Mouse (Mus musculus): ENCODE measurements around the gene Orai1.
"Not testable (repeated sequence)": the region's sequence is repeated elsewhere in the genome, so short reads cannot be mapped to it uniquely, and the experiment has no call there.

Orai1 gene

DNA sequence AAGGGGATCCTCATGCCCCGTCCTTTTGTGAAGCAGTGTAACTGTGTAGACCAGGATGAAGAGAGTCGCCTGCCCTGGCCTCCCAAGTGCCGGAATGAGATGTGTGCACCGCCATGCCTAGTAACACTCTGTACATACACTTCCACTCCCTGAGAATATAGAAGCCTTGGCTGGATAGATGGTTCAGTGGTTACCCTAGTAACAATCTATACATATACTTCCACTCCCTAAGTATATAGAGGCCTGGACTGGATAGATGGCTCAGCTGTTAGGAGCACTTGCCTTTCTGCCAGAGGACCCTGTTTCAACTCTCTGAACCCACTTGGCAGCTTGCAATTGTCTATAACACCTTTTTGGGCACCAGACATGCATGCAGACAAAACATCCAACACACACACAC, 20.2 kb downstream of the Orai1 start:
- DNase-seq = no peak

DNA sequence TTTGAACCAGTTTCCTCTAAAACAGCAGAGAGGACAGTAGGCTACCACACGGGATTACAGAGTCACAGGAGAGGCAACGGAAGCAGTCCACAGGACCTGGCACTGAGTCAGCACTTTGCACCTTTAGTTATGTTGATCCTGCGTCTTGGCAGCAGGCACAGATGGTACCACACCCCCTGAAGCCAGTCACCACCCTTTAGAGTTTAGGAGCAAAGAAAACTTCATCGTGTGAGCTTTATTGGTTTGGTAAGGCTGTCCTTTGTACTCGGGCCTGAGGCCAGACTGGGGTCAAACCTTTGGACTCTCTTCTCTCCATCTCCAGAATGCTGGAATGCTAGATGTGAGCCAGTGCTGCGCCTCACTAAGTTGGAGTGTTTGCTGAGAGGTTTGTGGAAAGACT, 20.7 kb downstream of the Orai1 start:
- peak; percentile 87 to 93 for DNase-seq

DNA sequence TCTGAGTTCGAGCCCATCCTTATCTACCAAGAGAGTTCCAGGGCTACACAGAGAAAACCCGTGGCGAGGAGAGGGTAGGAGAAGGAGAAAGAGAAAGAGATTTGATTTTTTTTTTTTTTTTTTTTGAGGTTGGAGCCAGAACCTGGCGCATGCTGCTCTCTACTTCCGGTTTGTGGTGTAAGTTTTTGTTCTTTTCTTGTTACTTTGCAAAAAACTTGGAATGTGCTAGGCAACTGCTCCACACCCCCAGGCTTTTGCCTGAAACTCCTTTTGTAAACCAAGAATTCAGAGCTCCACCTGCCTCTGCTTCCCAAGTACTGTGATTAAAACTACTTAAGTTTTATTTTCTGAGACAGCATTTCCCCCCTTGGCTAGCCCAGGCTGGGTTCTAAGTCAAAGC, 23.2 kb downstream of the Orai1 start:
- no peak for DNase-seq

DNA sequence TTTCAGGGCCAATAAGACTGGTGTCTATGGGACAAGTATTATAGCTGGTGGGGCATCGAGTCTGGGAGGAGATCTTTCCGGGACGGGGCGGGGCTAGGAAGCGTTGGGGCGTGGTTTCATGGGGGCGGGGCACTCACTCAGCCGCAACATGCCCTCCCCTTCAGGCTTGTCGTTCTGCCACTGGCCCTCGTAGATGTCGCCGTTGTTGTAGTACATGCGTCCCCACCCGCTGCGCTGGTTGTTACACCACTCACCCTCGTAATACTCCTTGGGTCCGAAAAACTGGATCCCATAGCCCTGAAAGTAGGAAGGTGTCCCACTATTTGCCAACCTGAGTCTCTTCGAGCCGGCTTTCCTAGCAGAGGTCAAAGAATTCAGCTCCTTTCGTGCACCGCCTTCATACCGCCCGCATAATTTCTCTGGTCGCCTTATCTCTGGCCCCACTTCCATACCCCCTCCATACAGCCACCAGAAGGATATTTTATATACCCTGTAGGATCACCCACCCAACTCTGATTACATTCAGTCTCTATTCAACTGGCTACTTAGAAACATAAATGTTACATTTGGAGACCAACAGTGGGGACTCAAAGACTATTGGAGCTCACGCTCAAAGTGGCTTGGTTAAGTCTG, 24.4 kb downstream of the Orai1 start:
- peak; percentile 89 to 90 for DNase-seq

DNA sequence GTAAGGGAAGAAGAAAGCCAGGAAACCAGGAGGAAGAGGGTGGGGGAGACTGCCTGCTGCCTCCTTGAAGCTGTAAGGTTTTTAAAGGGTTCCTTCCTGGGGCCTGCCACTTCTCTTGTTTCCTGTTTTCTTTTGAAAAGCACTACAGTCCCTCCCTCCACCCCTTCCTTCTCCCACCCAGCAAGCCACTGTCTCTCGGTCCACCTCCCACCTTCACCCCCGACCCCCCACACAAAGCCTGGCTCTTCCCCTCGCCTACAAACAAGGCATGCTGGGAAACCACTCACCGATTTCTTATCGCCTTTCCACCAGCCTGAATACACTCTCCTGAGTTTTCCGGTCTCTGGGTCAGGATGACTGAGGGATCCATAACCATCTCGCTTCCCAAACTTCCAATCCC, 25.9 kb downstream of the Orai1 start:
- DNase-seq = no peak

DNA sequence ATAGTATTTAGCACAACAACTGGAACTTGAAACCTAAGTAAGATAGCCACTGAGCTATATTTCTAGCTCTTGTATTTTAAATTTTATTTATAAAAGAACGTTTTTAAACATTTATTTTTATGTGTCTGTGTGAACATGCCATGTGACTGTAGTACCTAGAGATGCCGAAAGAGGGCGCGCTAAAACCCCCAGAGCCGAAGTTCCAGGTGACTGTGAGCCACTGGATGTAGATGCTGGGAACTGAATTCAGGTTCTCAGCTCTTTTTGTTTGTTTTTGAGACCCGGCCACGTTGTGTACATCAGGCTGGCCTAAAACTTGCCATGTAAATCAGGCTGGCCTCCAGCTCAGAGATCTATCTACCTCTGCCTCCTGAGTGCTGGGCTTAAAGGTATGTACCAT, 29.0 kb downstream of the Orai1 start:
- peak in 1 of 2 experiments; percentile 48 for DNase-seq

DNA sequence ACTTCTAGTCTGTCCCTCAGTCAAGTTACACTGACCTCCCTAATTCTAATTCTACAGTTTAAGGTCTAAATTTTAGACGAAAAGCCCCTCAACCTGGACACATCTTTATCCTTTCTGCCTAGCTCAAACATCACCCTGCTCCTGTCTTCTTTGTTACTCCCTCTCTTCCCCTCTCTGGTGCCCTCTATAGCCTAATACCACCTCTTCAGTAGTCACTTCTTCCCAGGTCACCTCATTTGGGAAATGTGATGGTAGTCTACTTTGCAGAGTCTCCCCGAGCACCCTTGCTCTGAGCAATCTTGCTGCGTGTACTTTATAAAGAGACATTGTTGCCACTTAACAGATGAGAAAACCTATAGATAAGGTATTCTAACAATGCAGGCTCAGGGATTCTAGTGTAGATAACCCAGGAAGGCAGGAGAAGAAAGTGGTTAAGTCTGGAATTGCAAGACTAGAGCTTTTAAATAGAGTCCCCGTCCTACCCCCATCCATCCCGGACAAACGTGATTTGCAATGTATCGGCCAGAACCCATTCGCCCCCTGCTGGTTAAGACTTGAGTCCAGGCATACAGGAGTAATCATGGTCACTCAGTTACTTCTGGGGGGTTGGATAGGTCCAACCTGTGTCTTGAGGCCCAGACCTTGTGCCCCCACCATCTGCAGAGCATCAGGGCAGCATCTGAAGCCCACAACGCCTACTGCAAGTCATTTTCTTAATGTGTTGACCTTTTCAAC, 30.9 kb downstream of the Orai1 start:
- DNase-seq = peak; percentile 81 to 90

DNA sequence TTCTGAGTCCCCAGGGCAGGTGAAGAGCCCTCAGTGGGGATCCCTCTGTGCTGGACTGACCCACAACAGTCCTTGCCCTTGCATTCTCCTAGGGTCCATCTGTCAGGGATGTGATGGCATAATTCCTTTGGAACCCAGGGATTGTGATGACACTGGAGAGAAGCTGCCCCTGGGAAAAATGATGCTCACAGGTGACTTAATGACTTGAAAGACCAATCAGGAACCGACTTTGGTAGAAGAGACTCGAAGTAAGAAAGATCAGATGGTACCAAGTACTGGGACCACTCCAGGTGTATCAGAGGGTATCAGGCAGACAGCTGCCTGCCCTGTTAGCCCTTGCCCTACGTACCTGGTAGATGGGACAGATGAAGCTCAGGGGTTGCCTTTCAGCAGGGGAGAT, 32.0 kb downstream of the Orai1 start, which contains the start of gene Morn3:
Gene Morn3 (minus strand): TSS at position 101 of the 400 bp plus-strand sequence.
- DNase-seq = no peak

DNA sequence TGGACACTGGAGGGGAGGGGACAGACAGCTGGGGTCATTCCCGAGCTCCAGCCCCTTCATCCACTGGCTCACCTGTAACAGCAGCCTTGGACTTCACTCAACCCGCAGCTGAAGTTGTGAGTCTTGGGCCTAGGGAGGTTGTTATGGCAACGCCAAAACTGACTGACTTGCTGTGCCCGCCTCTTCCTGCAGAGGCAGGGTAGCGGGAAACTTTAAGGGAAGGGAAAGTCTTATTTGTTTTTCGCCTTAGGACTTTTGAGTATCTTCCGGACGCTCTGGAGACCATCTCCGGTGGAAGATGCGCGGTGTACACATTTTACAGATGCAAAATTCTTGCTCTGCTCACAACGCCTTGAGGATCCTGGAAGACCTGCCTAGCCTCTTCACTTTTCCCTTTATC, 34.4 kb downstream of the Orai1 start:
- peak; percentile 46 to 66 for DNase-seq

DNA sequence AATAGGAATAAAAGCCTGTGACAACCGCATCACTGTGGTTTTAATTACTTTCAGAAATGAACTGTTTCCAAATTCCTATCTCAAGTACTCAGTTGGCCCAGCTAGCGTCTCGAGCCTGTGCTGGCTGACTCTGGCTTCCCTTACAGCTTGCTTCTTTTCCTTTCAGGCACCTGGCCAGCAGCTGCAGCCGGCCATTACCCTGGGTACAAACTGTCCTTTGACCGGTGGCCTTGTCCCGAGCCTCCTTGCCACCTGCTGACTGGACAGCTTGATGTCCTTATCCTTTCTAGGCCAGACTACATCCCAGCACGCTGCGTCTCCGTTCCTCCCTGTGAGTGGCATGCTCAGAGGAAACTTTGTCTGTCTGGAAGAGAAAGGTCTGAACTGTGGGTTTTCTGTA, 36.0 kb downstream of the Orai1 start:
- peak; percentile 68 to 90 for DNase-seq

DNA sequence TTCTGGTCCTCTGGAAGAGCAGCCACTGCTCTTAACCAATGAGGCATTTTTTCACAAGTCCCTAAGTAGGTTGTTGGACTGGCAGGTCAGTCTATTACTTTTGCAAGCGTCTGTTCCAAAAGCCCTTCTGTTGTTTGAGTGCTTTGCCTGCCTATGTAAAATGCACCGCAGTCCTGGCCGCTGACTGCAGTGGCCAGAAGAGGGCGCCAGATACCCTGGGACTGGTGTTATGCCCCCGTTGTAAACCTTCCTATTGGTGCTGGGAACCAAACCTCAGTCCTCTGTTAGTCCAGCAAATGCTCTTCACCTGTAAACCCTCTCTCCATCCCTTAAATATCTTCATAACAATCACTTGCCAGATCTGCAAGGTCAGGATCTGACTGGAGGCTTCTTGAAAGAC, 36.9 kb downstream of the Orai1 start:
- DNase-seq = no peak

DNA sequence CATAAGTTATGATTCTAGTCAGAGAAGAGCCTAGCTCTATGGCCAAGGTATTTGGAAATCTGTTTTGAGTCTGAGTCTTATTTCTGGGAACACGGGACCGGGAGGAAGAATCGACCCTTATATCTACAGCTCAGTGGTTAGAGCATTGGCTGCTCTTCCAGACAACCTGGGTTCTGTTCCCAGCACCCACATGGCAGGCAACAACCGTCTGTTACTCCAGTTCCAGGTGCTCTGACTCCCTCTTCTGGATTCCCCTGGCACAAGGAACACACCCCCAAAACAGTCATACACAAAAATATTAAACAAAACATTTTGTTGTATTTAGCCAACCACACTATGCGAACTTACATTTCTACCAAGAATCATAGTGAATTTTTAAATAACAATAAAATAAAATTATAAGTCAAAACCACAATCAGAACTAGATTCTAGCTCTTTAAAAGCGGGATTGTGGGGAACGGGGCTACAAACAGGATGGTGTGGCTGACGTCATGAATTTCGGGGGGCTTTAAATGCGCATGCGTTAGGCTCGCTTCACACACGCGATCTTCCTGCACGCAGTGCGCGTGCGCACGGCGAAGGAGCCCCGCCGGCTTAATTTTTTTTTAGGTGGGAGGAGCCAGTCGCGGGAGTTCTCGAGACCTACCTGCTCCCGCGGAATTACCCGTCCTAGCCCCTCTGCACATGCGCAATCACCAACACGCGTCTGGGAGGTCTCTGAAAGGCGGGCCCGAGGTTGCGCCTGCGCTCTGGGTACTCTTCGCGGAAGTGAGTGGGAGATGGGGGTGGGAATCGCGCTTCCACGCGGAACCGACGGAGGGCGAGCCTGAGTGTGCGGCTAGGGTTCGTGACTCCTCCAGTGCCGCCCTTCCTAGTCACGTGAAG, 42.7 kb downstream of the Orai1 start:
- DNase-seq = peak; percentile 99 to 100

DNA sequence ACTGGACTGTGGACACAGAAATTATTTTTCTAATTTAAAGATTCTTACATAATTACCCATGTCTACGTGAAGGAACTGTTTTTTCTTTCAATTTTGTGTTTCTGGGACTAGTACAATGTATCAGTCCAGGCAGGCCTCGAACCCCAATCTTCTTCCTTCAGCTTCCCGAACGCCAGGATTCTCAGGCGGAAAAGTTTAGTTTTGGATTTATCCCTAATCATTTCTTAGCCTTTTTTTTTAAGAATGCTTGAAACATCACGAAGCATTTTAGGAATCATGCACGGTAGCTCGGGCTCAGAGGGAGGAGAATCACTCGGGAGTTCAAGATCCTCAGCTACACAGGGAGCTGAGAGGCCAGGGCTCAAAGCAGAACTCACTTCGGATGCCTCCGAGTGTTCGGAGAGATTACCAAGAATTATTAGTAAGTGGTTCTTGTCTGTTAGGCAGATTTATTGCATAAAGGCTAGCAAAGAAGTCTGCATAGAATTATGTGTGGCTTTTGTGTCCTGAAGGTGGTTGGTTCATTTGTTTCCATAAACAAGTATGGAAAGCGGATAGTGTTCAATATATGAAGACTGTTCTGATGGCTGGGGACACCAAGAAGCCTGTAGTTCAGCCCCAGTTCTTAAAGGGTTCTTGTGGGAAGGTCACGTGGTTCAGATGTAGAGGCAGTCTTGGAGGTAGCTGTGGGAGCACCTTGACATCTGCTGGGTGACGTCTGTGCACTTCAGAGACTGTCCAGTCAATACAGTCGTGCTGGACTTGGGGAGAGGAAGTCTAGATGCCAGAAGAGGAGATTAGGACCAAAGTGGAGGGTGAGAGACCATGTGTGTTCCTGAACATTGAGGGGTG, 43.6 kb downstream of the Orai1 start:
- DNase-seq = no peak

DNA sequence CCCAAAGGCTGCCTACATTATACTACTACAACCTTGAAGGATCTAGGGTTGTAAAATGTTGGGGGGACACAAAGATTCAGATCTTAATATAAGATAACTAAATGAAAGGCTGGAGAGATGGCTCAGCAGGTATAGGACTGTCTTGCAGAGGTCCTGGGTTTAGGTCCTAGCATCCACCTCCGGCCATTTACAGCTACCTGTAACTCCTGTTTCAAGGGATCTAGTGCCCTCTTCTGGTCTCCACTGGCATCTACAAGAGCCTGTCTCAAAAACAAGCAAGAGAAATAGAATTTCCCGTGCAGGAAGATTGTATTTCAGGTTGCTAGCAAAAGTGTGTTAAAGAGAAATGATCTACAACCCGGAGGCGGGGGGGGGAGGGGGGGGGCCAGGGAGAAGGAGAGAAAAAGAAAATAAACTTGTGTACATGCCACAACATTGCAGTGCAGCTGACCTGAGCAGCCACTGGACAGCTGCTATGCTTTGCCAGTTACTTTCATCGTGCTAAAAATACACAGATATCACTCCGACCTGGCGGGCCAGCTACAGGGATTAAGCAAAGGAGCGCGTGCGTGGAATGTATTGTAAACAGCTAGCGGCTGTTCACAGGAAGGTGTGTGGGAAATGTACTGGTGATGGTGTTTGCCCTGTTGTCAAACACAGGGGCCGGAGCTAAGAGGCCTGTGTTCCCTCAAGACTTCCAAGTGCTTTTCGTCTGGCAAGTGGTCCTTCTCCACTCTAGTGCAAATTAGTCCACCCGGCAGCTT, 45.1 kb downstream of the Orai1 start:
- peak; percentile 74 to 75 for DNase-seq

DNA sequence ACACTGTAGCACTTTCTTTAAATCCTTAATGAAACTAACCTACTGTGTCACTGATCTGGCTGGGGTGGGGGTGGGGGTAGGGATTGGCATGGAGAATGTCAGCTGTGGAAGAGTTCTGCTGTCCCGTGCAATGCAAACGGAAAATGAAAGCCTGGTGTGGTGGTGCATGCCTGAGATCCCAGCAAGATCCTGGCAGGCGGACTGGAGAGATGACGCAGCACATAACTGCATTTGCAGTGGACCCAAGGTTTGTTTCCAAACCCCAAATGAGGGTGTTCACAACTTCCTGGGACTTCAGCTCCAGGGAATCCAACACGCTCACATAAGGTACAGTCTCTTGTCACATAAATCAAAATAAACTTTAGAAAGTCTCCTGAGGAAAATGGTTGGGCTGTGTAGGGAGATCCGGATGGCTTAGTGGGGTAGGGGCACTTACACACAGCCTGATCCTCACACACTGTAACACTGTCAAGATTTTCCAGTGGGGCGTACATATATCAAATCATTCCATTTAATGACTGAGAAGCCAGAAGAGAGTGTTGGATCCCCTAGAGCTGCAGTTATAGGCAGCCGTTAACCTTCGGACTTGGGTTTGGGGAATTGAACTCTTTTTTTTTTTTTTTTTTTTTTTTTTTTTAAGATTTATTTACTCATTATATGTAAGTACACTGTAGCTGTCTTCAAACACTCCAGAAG, 46.0 kb downstream of the Orai1 start:
- peak; percentile 30 to 69 for DNase-seq

DNA sequence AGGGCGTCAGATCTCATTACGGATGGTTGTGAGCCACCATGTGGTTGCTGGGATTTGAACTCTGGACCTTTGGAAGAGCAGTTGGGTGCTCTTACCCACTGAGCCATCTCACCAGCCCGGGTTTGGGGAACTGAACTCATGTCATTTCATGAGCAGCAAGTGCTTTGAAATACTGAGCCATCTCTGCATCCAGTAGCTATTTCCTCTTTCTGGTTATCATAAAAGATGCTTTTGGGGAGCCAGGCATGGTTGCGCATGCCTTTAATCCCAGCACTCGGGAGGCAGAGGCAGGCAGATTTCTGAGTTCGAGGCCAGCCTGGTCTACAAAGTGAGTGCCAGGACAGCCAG, 46.5 kb downstream of the Orai1 start:
- DNase-seq = not testable (repeated sequence)

DNA sequence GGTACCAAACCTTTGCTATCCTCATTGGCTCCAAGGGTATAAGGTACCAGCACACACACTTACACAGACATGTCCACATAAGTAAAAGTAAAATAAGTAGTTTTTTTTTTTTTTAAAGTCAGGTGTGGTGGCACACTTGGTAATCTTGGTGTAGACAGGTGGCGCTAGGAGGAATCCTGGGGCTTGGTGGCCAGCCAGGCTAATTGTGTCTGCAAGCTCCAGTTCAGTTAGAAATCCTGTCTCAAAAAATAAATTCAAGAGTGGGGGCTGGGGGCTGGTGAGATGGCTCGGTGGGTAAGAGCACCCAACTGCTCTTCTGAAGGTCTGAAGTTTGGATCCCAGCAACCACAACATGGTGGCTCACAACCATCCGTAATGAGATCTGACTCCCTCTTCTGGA, 48.3 kb downstream of the Orai1 start:
- no peak for DNase-seq

DNA sequence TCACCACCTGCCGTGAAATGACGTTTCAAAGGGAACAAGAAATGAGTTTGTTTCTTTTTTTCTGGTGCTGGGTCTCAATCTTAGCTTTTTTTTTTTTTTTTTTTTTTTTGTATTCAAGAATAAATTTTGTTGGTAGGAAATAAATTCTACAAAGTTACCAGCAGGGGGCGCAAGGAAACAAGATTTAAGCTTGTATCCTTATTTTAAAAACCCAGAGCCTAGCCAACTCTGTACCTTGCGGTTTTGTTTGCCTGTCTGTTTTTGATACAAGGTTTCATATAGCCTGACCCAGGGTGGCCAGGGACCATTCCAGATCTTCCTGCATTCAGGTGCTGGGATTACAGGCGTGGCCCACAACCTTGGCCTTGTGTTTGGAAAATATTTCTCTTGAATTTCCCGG, 49.3 kb downstream of the Orai1 start:
- peak in 1 of 2 experiments; percentile 76 for DNase-seq

DNA sequence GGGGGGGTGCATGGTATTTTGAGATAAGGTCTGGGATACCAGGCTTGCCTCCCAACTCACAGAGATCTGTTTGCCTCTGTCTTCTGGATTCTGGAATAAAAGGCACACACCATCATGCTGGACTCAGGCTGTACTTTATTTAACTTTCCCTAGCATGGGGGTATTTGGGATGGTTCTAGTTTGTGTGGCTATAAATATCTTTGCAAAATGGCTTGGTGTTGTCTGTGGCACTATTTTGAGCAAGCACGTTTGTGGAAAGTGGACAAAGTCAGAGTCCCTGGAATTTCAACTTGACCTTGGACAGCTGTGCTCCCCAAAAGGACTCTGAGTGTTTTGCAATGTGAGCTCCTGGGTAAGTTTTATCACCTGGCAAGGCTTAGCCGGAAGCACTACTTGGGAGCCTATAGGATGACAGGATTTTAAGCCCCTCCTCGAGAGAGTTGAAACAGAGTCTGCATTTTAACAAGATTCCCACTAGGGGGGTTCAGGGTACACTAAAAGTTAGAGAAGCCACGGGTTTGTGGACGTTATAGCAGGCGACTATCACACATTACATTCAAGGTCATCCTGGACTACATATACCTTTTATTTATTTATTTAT, 52.6 kb downstream of the Orai1 start:
- peak in 1 of 2 experiments; percentile 47 for DNase-seq

DNA sequence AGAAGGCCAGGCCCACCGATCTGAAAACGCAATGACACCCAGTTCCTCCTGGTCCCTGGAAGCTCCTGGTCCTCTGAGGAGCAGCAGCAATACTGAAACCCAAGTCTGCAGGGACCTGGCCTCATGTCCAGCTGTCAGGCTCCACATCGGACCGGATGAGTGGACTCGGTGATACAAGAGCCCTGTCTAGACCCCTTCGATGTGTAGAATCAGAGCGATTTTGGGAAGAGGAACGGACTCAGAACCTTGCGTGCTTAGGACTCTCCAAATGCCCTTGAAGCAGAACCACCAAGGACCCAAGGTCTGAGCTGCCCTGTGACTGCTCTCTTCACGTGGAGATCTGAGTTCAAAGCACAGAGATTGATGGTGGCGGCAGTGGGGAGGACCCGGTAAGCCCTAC, 53.2 kb downstream of the Orai1 start, which contains the start of gene Tmem120b:
Gene Tmem120b (plus strand): TSS at position 301 of the 400 bp plus-strand sequence.
- DNase-seq = no peak

DNA sequence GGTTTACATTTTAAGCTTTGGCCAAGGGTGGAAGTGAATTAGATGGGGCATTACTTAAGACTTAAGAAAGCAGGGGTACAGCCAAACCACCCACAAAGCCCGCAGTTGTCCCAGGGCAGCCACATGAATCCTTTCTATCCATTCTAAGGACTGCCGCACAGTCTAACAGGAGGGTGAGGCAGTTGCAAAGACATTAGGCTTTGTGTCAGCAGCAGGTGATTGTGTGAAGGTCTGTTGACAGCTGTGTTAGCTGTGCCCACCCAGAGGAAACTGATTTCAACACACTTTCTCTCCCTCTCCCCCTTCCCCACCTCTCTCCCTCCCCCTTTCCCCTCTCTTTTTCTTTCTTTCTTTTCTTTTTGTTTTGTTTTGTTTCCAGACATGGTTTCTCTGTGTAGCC, 53.8 kb downstream of the Orai1 start:
- DNase-seq = no peak
